Mouse (Mus musculus) T-helper 2 cell (primary cell): ENCODE data around the gene Polg2.
"Not testable (repeated sequence)": the region's sequence is repeated elsewhere in the genome, so short reads cannot be mapped to it uniquely, and the experiment has no call there.

Experiments
- in situ Hi-C: fragments of 300-600 bp; cut with MboI, MseI; formaldehyde crosslinking; loops from one replicate; pipeline ENCODE4 v1.15.1; 2025; ENCODE audit warnings: high pct_unique_total_duplicates

Polg2 gene

GRCm38 (mm10) chr11:106762800-106763185 is 16.5 kb downstream of the Polg2 start:
- in situ Hi-C loops, result no loop called here

GRCm38 (mm10) chr11:106762139-106762799 is 17.1 kb downstream of the Polg2 start:
- in situ Hi-C loops, result no loop called here

- in situ Hi-C loops, result no loop called here
These were observed 18.8 kb downstream of the Polg2 start for GRCm38 (mm10) chr11:106760511-106760910.

- in situ Hi-C loops, result no loop called here
These were observed 20.3 kb downstream of the Polg2 start for GRCm38 (mm10) chr11:106759028-106759427.

- in situ Hi-C loops, result no loop called here
These were observed 23.8 kb downstream of the Polg2 start for GRCm38 (mm10) chr11:106755583-106755982.

GRCm38 (mm10) chr11:106753314-106753713 is 26.0 kb downstream of the Polg2 start:
- in situ Hi-C loops, result no loop called here

GRCm38 (mm10) chr11:106752103-106752502 is 27.2 kb downstream of the Polg2 start:
- in situ Hi-C loops, result no loop called here

GRCm38 (mm10) chr11:106751039-106752018 is 28.0 kb downstream of the Polg2 start, which contains the start of gene Milr1:
TSS of gene Milr1 (plus strand) at chr11:106751226.
- in situ Hi-C loops, result no loop called here

- in situ Hi-C loops, result no loop called here
These were observed 29.1 kb downstream of the Polg2 start, which contains the start of gene Pecam1 for GRCm38 (mm10) chr11:106750121-106750751. TSS of gene Pecam1 (minus strand) at chr11:106750628.

GRCm38 (mm10) chr11:106749557-106750120 is 29.7 kb downstream of the Polg2 start:
- in situ Hi-C loops, result not testable (repeated sequence)

GRCm38 (mm10) chr11:106744949-106745348 is 34.4 kb downstream of the Polg2 start:
- in situ Hi-C loops, result loop anchor here (5.0 kb wide), 1 partner anchor 98 kb away; no protein-coding TSS in a partner anchor

- in situ Hi-C loops, result loop anchor here (5.0 kb wide), 1 partner anchor 95 kb away; no protein-coding TSS in a partner anchor
These were observed 36.9 kb downstream of the Polg2 start for GRCm38 (mm10) chr11:106742388-106742841.

- in situ Hi-C loops, result loop anchor here (5.0 kb wide), 1 partner anchor 95 kb away; no protein-coding TSS in a partner anchor
These were observed 37.5 kb downstream of the Polg2 start for GRCm38 (mm10) chr11:106741826-106742225.

GRCm38 (mm10) chr11:106741232-106741631 is 38.1 kb downstream of the Polg2 start:
- in situ Hi-C loops, result loop anchor here (5.0 kb wide), 1 partner anchor 94 kb away; no protein-coding TSS in a partner anchor

GRCm38 (mm10) chr11:106740724-106741123 is 38.6 kb downstream of the Polg2 start:
- in situ Hi-C loops, result loop anchor here (5.0 kb wide), 1 partner anchor 93 kb away; no protein-coding TSS in a partner anchor

- in situ Hi-C loops, result no loop called here
These were observed 40.2 kb downstream of the Polg2 start for GRCm38 (mm10) chr11:106739116-106739515.

GRCm38 (mm10) chr11:106737178-106737621 is 42.1 kb downstream of the Polg2 start:
- in situ Hi-C loops, result no loop called here

GRCm38 (mm10) chr11:106736614-106737013 is 42.7 kb downstream of the Polg2 start:
- in situ Hi-C loops, result no loop called here

GRCm38 (mm10) chr11:106730714-106731113 is 48.6 kb downstream of the Polg2 start:
- in situ Hi-C loops, result no loop called here

GRCm38 (mm10) chr11:106729656-106730055 is 49.7 kb downstream of the Polg2 start:
- in situ Hi-C loops, result no loop called here
